Mouse (Mus musculus): ENCODE data around the gene Cldn16.

- TF ChIP-seq CTCF (IDR thresholded peaks at IDR 0.05; ENCODE audit: extremely low read depth, insufficient read depth, insufficient read length, insufficient replicate concordance) = no peak
- TF ChIP-seq POLR2A (IDR thresholded peaks at IDR 0.05; ENCODE audit: low read depth, low read length) = no peak
Observed at GRCm38 (mm10) chr16:26454163-26454562, 8.8 kb upstream of the Cldn16 start.

Measured in spleen, adult 2 months (tissue).